Mouse (Mus musculus): ENCODE results near the gene Adcy6. TPM values are rescaled to one million over a fixed set of nuclear protein-coding genes. Genes with fewer than 3 reads are reported as not detected.

Adcy6 gene
- polyA plus RNA-seq, 1 experiment from 2014 or later: 9.9 TPM

DNA sequence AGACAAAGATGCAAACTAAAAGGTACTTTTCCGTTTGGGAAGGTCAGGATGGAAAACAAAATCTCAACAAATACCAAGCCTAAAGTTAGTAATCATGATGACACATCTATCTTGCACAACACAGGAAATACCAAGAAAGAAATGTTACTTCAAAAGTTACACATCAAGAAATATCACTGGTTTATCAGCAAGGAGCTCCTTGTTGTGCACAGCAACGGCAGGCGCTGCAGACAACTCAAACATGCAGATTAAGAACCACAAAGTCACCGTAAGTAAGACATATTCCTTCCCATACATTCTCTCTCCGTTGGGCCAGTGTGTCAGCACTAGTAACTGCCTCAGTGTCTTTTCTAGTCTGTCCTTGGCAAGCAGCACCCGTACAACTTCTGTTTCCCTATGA, 68.8 kb downstream of the Adcy6 start:
- no peaks in the 10 kb centered on the region for H3K9me3 ChIP-seq (replicated peaks; ENCODE audit: control insufficient read depth, low read length, poor library complexity, severe bottlenecking)
- no peak overlapping the region for H3K4me3 ChIP-seq (ENCODE audit: low read depth, low read length)
- no peaks in the 10 kb centered on the region for H3K27me3 ChIP-seq (ENCODE audit: control insufficient read depth, insufficient read depth, low read depth, low read length)
- no peak overlapping the region for H3K4me2 ChIP-seq (ENCODE audit: low read length)
- no peak overlapping the region for H3K27ac ChIP-seq (ENCODE audit: low read length)
- ATAC-seq: no peak
- no peak overlapping the region for H3K9ac ChIP-seq (ENCODE audit: low read depth, low read length)
- WGBS: 93% methylated on average over 6 of the region's 6 CpGs
- H3K4me1 ChIP-seq (ENCODE audit: control insufficient read depth, insufficient read depth, low read length): no peaks in the 10 kb centered on the region
- peaks cover 33% of the 10 kb centered on the region for H3K36me3 ChIP-seq (ENCODE audit: control insufficient read depth, insufficient read depth, low read length)

Other genes starting within 250 kb of the Adcy6 start
- not detected in 2 replicates for gene Olfr283, start 229.1 kb downstream of the Adcy6 start, polyA plus RNA-seq (2015; fragmentation: Nextera tagmentation; extraction: Ambion mirVana)
- not detected in 2 replicates for gene Olfr282, start 178.9 kb downstream of the Adcy6 start, polyA plus RNA-seq (2015; fragmentation: Nextera tagmentation; extraction: Ambion mirVana)
- gene Olfr281, start 157.5 kb downstream of the Adcy6 start, polyA plus RNA-seq (2015; fragmentation: Nextera tagmentation; extraction: Ambion mirVana): not detected in 2 replicates
- gene OR5BS1P, start 140.2 kb downstream of the Adcy6 start, polyA plus RNA-seq (2015; fragmentation: Nextera tagmentation; extraction: Ambion mirVana): not detected in 2 replicates
- not detected in 2 replicates for gene Lalba, start 127.4 kb downstream of the Adcy6 start, polyA plus RNA-seq (2015; fragmentation: Nextera tagmentation; extraction: Ambion mirVana)
- not detected in 2 replicates for gene Olfr279, start 117.7 kb downstream of the Adcy6 start, polyA plus RNA-seq (2015; fragmentation: Nextera tagmentation; extraction: Ambion mirVana)
- gene Kansl2, start 75.8 kb downstream of the Adcy6 start, polyA plus RNA-seq (2015; fragmentation: Nextera tagmentation; extraction: Ambion mirVana): 106 and 113 TPM in 2 replicates
- gene Ccnt1, start 39.2 kb downstream of the Adcy6 start, polyA plus RNA-seq (2015; fragmentation: Nextera tagmentation; extraction: Ambion mirVana): 65.3 and 73.1 TPM in 2 replicates
- not detected in 2 replicates for gene 4930415O20Rik, start 39.1 kb downstream of the Adcy6 start, polyA plus RNA-seq (2015; fragmentation: Nextera tagmentation; extraction: Ambion mirVana)
- gene Cacnb3, start 20.8 kb upstream of the Adcy6 start, polyA plus RNA-seq (2015; fragmentation: Nextera tagmentation; extraction: Ambion mirVana): 198 and 205 TPM in 2 replicates
- gene Ddx23, start 52.8 kb upstream of the Adcy6 start, polyA plus RNA-seq (2015; fragmentation: Nextera tagmentation; extraction: Ambion mirVana): 17.8 and 18.9 TPM in 2 replicates
- 15.5 and 19.8 TPM in 2 replicates for gene Rnd1, start 67.4 kb upstream of the Adcy6 start, polyA plus RNA-seq (2015; fragmentation: Nextera tagmentation; extraction: Ambion mirVana)
- 9.3 and 12.0 TPM in 2 replicates for gene Ccdc65, start 98.1 kb upstream of the Adcy6 start, polyA plus RNA-seq (2015; fragmentation: Nextera tagmentation; extraction: Ambion mirVana)
- 2.3 and 4.0 TPM in 2 replicates for gene Fkbp11, start 118.1 kb upstream of the Adcy6 start, polyA plus RNA-seq (2015; fragmentation: Nextera tagmentation; extraction: Ambion mirVana)
- gene Arf3, start 153.1 kb upstream of the Adcy6 start, polyA plus RNA-seq (2015; fragmentation: Nextera tagmentation; extraction: Ambion mirVana): 96.4 and 102 TPM in 2 replicates
- not detected in 2 replicates for gene Wnt10b, start 168.1 kb upstream of the Adcy6 start, polyA plus RNA-seq (2015; fragmentation: Nextera tagmentation; extraction: Ambion mirVana)
- 1.2 and 1.3 TPM in 2 replicates for gene Wnt1, start 179.8 kb upstream of the Adcy6 start, polyA plus RNA-seq (2015; fragmentation: Nextera tagmentation; extraction: Ambion mirVana)
- gene Ddn, start 199.4 kb upstream of the Adcy6 start, polyA plus RNA-seq (2015; fragmentation: Nextera tagmentation; extraction: Ambion mirVana): 0.35 and 0.42 TPM in 2 replicates
- gene Prkag1, start 221.4 kb upstream of the Adcy6 start, polyA plus RNA-seq (2015; fragmentation: Nextera tagmentation; extraction: Ambion mirVana): 72.9 and 73.1 TPM in 2 replicates